Mouse (Mus musculus): ENCODE measurements around the gene Dhx29. TPM values are rescaled to one million over a fixed set of nuclear protein-coding genes. Genes with fewer than 3 reads are reported as not detected.

Gene Dhx29
- polyA plus RNA-seq, 2 experiments from 2014 or later: 9.1 to 13.0 TPM

- ATAC-seq: peak; percentile 96
Observed at GRCm38 (mm10) chr13:112987532-112987943, 60.3 kb downstream of the Dhx29 start, which contains the start of gene Ccno. TSS of gene Ccno (plus strand) at chr13:112987802.

- peak; percentile 2 for ATAC-seq
Observed at GRCm38 (mm10) chr13:112987991-112988390, 60.7 kb downstream of the Dhx29 start.

- no peak for ATAC-seq
Observed at GRCm38 (mm10) chr13:112988866-112989265, 61.6 kb downstream of the Dhx29 start.

GRCm38 (mm10) chr13:112989541-112989940, 62.3 kb downstream of the Dhx29 start:
- no peak for ATAC-seq

- ATAC-seq: no peak
Observed at GRCm38 (mm10) chr13:112990346-112990745, 63.1 kb downstream of the Dhx29 start.

GRCm38 (mm10) chr13:112993531-112994152, 66.4 kb downstream of the Dhx29 start, which contains the start of gene Mcidas:
TSS of gene Mcidas (plus strand) at chr13:112993845.
- ATAC-seq: peak; percentile 28

GRCm38 (mm10) chr13:112994191-112994590, 66.9 kb downstream of the Dhx29 start:
- peak; percentile 89 for ATAC-seq

GRCm38 (mm10) chr13:112996407-112996806, 69.2 kb downstream of the Dhx29 start:
- ATAC-seq: no peak

- ATAC-seq: no peak
Observed at GRCm38 (mm10) chr13:112997369-112997768, 70.1 kb downstream of the Dhx29 start.

- peak; percentile 38 for ATAC-seq
Observed at GRCm38 (mm10) chr13:112998427-112999201, 71.4 kb downstream of the Dhx29 start.

GRCm38 (mm10) chr13:113000090-113000489, 72.8 kb downstream of the Dhx29 start:
- no peak for ATAC-seq

- ATAC-seq: no peak
Observed at GRCm38 (mm10) chr13:113000576-113001318, 73.5 kb downstream of the Dhx29 start.

- no peak for ATAC-seq
Observed at GRCm38 (mm10) chr13:113012683-113013082, 85.4 kb downstream of the Dhx29 start.

- peak; percentile 94 for ATAC-seq
Observed at GRCm38 (mm10) chr13:113013174-113013953, 86.1 kb downstream of the Dhx29 start.

Other genes with a start within 250 kb of the Dhx29 start
- gene Plpp1, start 126.7 kb upstream of the Dhx29 start, polyA plus RNA-seq (2017; shearing (Covaris generic)): 1 to 10 TPM; 1.6 to 1.8 TPM
- gene Mtrex, start 56 bp upstream of the Dhx29 start, polyA plus RNA-seq (2017; shearing (Covaris generic)): 10 to 100 TPM; 65.2 to 68.1 TPM
- not detected for gene Ccno, start 60.3 kb downstream of the Dhx29 start, polyA plus RNA-seq (2017; shearing (Covaris generic))
- gene Mcidas, start 66.4 kb downstream of the Dhx29 start, polyA plus RNA-seq (2017; shearing (Covaris generic)): under 1 TPM in 1 of 2 experiments, not detected in 1; 0.13 TPM
- gene Cdc20b, start 107.7 kb downstream of the Dhx29 start, polyA plus RNA-seq (2017; shearing (Covaris generic)): under 1 TPM in 1 of 2 experiments, not detected in 1; 0.25 TPM
- gene Gpx8, start 119.0 kb downstream of the Dhx29 start, polyA plus RNA-seq (2017; shearing (Covaris generic)): not detected
- 1 to 10 TPM; 3.3 to 6.7 TPM for gene Gzma, start 173.5 kb downstream of the Dhx29 start, polyA plus RNA-seq (2017; shearing (Covaris generic))

Measured in activated CD4-positive, CD25-positive, alpha-beta regulatory T cell, adult 4 months (primary cell).